Mouse (Mus musculus): Measurements from ENCODE around the gene Olfr1278. TPM values are rescaled to one million over a fixed set of nuclear protein-coding genes. Genes with fewer than 3 reads are reported as not detected.
"Not testable (repeated sequence)": the region's sequence is repeated elsewhere in the genome, so short reads cannot be mapped to it uniquely, and the experiment has no call there.

The Olfr1278 gene
- not detected in 2 replicates for polyA plus RNA-seq (2015; fragmentation: Nextera tagmentation; extraction: Ambion mirVana)

DNA sequence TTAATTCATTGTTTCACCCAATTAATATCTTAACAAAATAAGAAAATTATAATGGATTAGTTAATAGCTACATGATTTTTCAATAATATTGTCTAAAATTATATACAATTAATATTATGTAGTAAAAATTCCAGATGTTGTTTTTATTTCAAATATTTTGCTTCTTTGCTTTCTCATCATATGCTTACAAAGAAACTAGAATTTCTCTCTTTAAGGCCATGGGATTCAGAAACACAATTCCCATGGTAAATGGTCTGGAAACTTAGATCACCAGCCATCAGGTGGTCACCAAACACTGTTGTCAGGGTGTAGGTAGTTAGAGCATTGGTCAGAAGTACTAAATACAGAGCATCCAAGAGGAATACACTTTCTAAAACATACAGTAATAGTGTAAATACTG lies at the start of gene Olfr1278:
Gene Olfr1278 (plus strand): TSS at position 301 of the 400 bp plus-strand sequence.
- no peak for ATAC-seq (ENCODE audit: borderline replicate concordance, extremely low read depth, low FRiP score, low TSS enrichment)
- H3K36me3 ChIP-seq = no peaks in the 10 kb centered on the region
- H3K9ac ChIP-seq = no peak within 1 kb of the TSS
- H3K4me2 ChIP-seq = no peak within 1 kb of the TSS
- H3K27ac ChIP-seq = no peak within 1 kb of the TSS
- H3K4me3 ChIP-seq = no peak within 1 kb of the TSS
- no peaks in the 10 kb centered on the region for H3K27me3 ChIP-seq
- H3K9me3 ChIP-seq = no peaks in the 10 kb centered on the region
- no peaks in the 10 kb centered on the region for H3K4me1 ChIP-seq

- no peak within 1 kb of the TSS for H3K27ac ChIP-seq
- H3K9me3 ChIP-seq = no peaks in the 10 kb centered on the region
- no peak for ATAC-seq (ENCODE audit: borderline replicate concordance, extremely low read depth, low FRiP score, low TSS enrichment)
- H3K4me3 ChIP-seq = no peak within 1 kb of the TSS
- H3K36me3 ChIP-seq = no peaks in the 10 kb centered on the region
- H3K4me2 ChIP-seq = no peak within 1 kb of the TSS
- no peaks in the 10 kb centered on the region for H3K4me1 ChIP-seq
- H3K27me3 ChIP-seq = no peaks in the 10 kb centered on the region
- no peak within 1 kb of the TSS for H3K9ac ChIP-seq
Measured at GRCm38 (mm10) chr2:111254216-111254615, 35.7 kb upstream of the Olfr1278 start, which contains the start of gene Olfr1276. TSS of gene Olfr1276 (plus strand) at chr2:111254516.

- no peak for ATAC-seq (ENCODE audit: borderline replicate concordance, extremely low read depth, low FRiP score, low TSS enrichment)
- H3K9ac ChIP-seq = no peak within 1 kb of the TSS
- no peaks in the 10 kb centered on the region for H3K36me3 ChIP-seq
- 76% methylated on average over 2 of the region's 2 CpGs for WGBS
- H3K27me3 ChIP-seq = no peaks in the 10 kb centered on the region
- no peak within 1 kb of the TSS for H3K4me3 ChIP-seq
- no peaks in the 10 kb centered on the region for H3K4me1 ChIP-seq
- H3K27ac ChIP-seq = no peak within 1 kb of the TSS
- H3K9me3 ChIP-seq = no peaks in the 10 kb centered on the region
- no peak within 1 kb of the TSS for H3K4me2 ChIP-seq
Measured at GRCm38 (mm10) chr2:111274006-111274405, 15.9 kb upstream of the Olfr1278 start, which contains the start of gene Olfr1277. TSS of gene Olfr1277 (minus strand) at chr2:111274106.

DNA sequence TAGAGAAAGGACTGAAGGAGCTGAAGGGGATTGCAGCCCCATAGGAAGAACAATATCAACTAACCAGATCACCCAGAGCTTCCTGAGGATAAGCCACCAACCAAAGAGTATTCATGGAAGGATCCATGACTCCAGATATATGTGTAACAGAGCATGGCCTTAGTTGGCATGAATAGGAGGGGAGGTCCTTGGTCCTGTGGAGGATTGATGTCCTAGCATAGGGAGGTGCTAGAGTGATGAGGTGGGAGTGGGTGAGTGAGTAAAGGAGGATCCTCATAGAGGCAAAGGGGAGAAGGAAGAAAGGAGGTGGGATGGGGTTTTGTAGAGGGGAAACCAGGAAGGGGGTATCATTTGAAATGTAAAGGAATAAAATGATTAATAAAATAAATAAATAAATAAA lies 8.6 kb downstream of the Olfr1278 start:
- no peak for ATAC-seq (ENCODE audit: borderline replicate concordance, extremely low read depth, low FRiP score, low TSS enrichment)
- Histone ChIP-seq H3K4me3 (no peak overlapping the region), H3K9ac (no peak overlapping the region), H3K4me2 (no peak overlapping the region), H3K36me3 (no peaks in the 10 kb centered on the region), H3K27ac (no peak overlapping the region), H3K27me3 (no peaks in the 10 kb centered on the region), H3K4me1 (no peaks in the 10 kb centered on the region), H3K9me3 (no peaks in the 10 kb centered on the region)

- Histone ChIP-seq H3K4me1 (no peaks in the 10 kb centered on the region), H3K27ac (no peak within 1 kb of the TSS), H3K4me2 (no peak within 1 kb of the TSS), H3K9ac (no peak within 1 kb of the TSS), H3K36me3 (no peaks in the 10 kb centered on the region), H3K4me3 (no peak within 1 kb of the TSS), H3K27me3 (no peaks in the 10 kb centered on the region), H3K9me3 (no peaks in the 10 kb centered on the region)
- ATAC-seq (ENCODE audit: borderline replicate concordance, extremely low read depth, low FRiP score, low TSS enrichment) = no peak
Measured at GRCm38 (mm10) chr2:111300374-111300773, 10.4 kb downstream of the Olfr1278 start, which contains the start of gene Olfr1279. TSS of gene Olfr1279 (plus strand) at chr2:111300635.

- no peak for ATAC-seq (ENCODE audit: borderline replicate concordance, extremely low read depth, low FRiP score, low TSS enrichment)
Measured at GRCm38 (mm10) chr2:111313717-111314116, 23.8 kb downstream of the Olfr1278 start, which contains the start of gene Olfr1280. TSS of gene Olfr1280 (plus strand) at chr2:111314017.

GRCm38 (mm10) chr2:111326220-111326619 lies 36.3 kb downstream of the Olfr1278 start, which contains the start of gene Olfr1281:
TSS of gene Olfr1281 (plus strand) at chr2:111326520.
- H3K4me2 ChIP-seq = no peak within 1 kb of the TSS
- ATAC-seq (ENCODE audit: borderline replicate concordance, extremely low read depth, low FRiP score, low TSS enrichment) = no peak
- no peaks in the 10 kb centered on the region for H3K36me3 ChIP-seq
- no peaks in the 10 kb centered on the region for H3K27me3 ChIP-seq
- H3K27ac ChIP-seq = no peak within 1 kb of the TSS
- H3K9ac ChIP-seq = no peak within 1 kb of the TSS
- H3K4me3 ChIP-seq = no peak within 1 kb of the TSS
- H3K4me1 ChIP-seq = no peaks in the 10 kb centered on the region
- WGBS = 67% methylated on average over 2 of the region's 2 CpGs
- H3K9me3 ChIP-seq = no peaks in the 10 kb centered on the region

More at GRCm38 (mm10) chr2:111313717-111314116, 23.8 kb downstream of the Olfr1278 start, which contains the start of gene Olfr1280:
- Histone ChIP-seq H3K9ac (no peak within 1 kb of the TSS), H3K4me2 (no peak within 1 kb of the TSS), H3K9me3 (no peaks in the 10 kb centered on the region), H3K27ac (no peak within 1 kb of the TSS), H3K27me3 (no peaks in the 10 kb centered on the region), H3K4me3 (no peak within 1 kb of the TSS), H3K36me3 (no peaks in the 10 kb centered on the region), H3K4me1 (no peaks in the 10 kb centered on the region)

DNA sequence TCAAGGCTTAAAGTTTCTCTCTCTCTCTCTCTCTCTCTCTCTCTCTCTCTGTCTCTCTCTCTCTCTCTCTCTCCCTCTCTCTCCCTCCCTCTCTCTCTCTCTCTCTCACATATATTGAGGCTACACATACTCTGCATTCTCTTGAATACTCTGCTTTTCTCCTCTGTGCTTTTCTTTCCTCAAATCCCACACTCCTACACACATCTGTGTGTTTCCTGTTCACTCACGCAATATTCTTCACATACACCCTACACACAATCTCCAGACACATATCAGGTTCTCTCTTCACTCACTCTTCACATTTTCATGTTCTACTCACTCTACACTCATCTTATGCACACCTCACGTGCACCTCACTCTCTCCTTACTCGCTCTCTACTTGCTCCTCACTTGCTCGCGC lies 43.8 kb downstream of the Olfr1278 start:
- not testable (repeated sequence) for H3K4me3 ChIP-seq; H3K9ac ChIP-seq; H3K27ac ChIP-seq; H3K9me3 ChIP-seq; ATAC-seq (ENCODE audit: borderline replicate concordance, extremely low read depth, low FRiP score, low TSS enrichment); H3K27me3 ChIP-seq; H3K4me2 ChIP-seq; H3K4me1 ChIP-seq; H3K36me3 ChIP-seq
- 80% methylated on average over 5 of the region's 5 CpGs for WGBS

GRCm38 (mm10) chr2:111335976-111336375 lies 46.0 kb downstream of the Olfr1278 start, which contains the start of gene Olfr1282:
TSS of gene Olfr1282 (minus strand) at chr2:111336076.
- Histone ChIP-seq H3K4me1 (no peaks in the 10 kb centered on the region), H3K4me3 (no peak within 1 kb of the TSS), H3K9ac (no peak within 1 kb of the TSS), H3K27me3 (no peaks in the 10 kb centered on the region), H3K36me3 (no peaks in the 10 kb centered on the region), H3K4me2 (no peak within 1 kb of the TSS), H3K27ac (no peak within 1 kb of the TSS), H3K9me3 (no peaks in the 10 kb centered on the region)
- 67% methylated on average over 2 of the region's 2 CpGs for WGBS
- ATAC-seq (ENCODE audit: borderline replicate concordance, extremely low read depth, low FRiP score, low TSS enrichment) = no peak

Other genes with a start within 250 kb of the Olfr1278 start
- gene Gm13941, start 184.2 kb upstream of the Olfr1278 start, polyA plus RNA-seq (2015; fragmentation: Nextera tagmentation; extraction: Ambion mirVana) = not detected in 2 replicates
- not detected in 2 replicates for gene Gm15130, start 137.2 kb upstream of the Olfr1278 start, polyA plus RNA-seq (2015; fragmentation: Nextera tagmentation; extraction: Ambion mirVana)
- gene 4930430A15Rik, start 60.5 kb upstream of the Olfr1278 start, polyA plus RNA-seq (2015; fragmentation: Nextera tagmentation; extraction: Ambion mirVana) = not detected in 2 replicates
- not detected in 2 replicates for gene Olfr1275, start 54.9 kb upstream of the Olfr1278 start, polyA plus RNA-seq (2015; fragmentation: Nextera tagmentation; extraction: Ambion mirVana)
- not detected in 2 replicates for gene Olfr1276, start 35.6 kb upstream of the Olfr1278 start, polyA plus RNA-seq (2015; fragmentation: Nextera tagmentation; extraction: Ambion mirVana)
- not detected in 2 replicates for gene Olfr1277, start 16.0 kb upstream of the Olfr1278 start, polyA plus RNA-seq (2015; fragmentation: Nextera tagmentation; extraction: Ambion mirVana)
- not detected in 2 replicates for gene Olfr1279, start 10.5 kb downstream of the Olfr1278 start, polyA plus RNA-seq (2015; fragmentation: Nextera tagmentation; extraction: Ambion mirVana)
- gene Olfr1280, start 23.9 kb downstream of the Olfr1278 start, polyA plus RNA-seq (2015; fragmentation: Nextera tagmentation; extraction: Ambion mirVana) = not detected in 2 replicates
- not detected in 2 replicates for gene Olfr1281, start 36.4 kb downstream of the Olfr1278 start, polyA plus RNA-seq (2015; fragmentation: Nextera tagmentation; extraction: Ambion mirVana)
- not detected in 2 replicates for gene Olfr1282, start 45.9 kb downstream of the Olfr1278 start, polyA plus RNA-seq (2015; fragmentation: Nextera tagmentation; extraction: Ambion mirVana)
- gene Olfr1283, start 76.7 kb downstream of the Olfr1278 start, polyA plus RNA-seq (2015; fragmentation: Nextera tagmentation; extraction: Ambion mirVana) = not detected in 2 replicates
- gene Olfr1284, start 85.4 kb downstream of the Olfr1278 start, polyA plus RNA-seq (2015; fragmentation: Nextera tagmentation; extraction: Ambion mirVana) = not detected in 2 replicates
- gene Olfr1286, start 133.0 kb downstream of the Olfr1278 start, polyA plus RNA-seq (2015; fragmentation: Nextera tagmentation; extraction: Ambion mirVana) = not detected in 2 replicates
- gene Olfr1287, start 159.0 kb downstream of the Olfr1278 start, polyA plus RNA-seq (2015; fragmentation: Nextera tagmentation; extraction: Ambion mirVana) = not detected in 2 replicates
- not detected in 2 replicates for gene Olfr1288, start 184.0 kb downstream of the Olfr1278 start, polyA plus RNA-seq (2015; fragmentation: Nextera tagmentation; extraction: Ambion mirVana)
- gene Olfr1289, start 190.7 kb downstream of the Olfr1278 start, polyA plus RNA-seq (2015; fragmentation: Nextera tagmentation; extraction: Ambion mirVana) = not detected in 2 replicates
- not detected in 2 replicates for gene Olfr1290, start 203.7 kb downstream of the Olfr1278 start, polyA plus RNA-seq (2015; fragmentation: Nextera tagmentation; extraction: Ambion mirVana)
- gene Olfr1291-ps1, start 207.0 kb downstream of the Olfr1278 start, polyA plus RNA-seq (2015; fragmentation: Nextera tagmentation; extraction: Ambion mirVana) = not detected in 2 replicates
- not detected in 2 replicates for gene Olfr1293-ps, start 235.1 kb downstream of the Olfr1278 start, polyA plus RNA-seq (2015; fragmentation: Nextera tagmentation; extraction: Ambion mirVana)

Data from lung, embryonic 15.5 days (tissue).